Mouse (Mus musculus) MEL (cell line): ENCODE measurements around the gene Clca3a1.

Experiments used
- CHD1 ChIP-seq: IDR thresholded peaks from 2 replicates; pipeline ENCODE4 v1.6.1; 2012; ENCODE audit warnings: low read depth, mild to moderate bottlenecking, inconsistent platforms, low read length, improper control_type of control experiment
- CHD2 ChIP-seq: IDR thresholded peaks from 2 replicates; pipeline ENCODE4 v1.6.1; 2011; ENCODE audit warnings: low read length, improper control_type of control experiment
- CTCF ChIP-seq, 3 experiments: IDR thresholded peaks in 2 of 3; conservative IDR thresholded peaks in 1 of 3; 2 replicates each; pipeline ENCODE4 v1.5.1; 2011 to 2012; ENCODE audit warnings: low read length in 3 of 3, low read depth in 2 of 3, mild to moderate bottlenecking in 2 of 3, improper control_type of control experiment in 1 of 3, inconsistent platforms in 1 of 3, mixed read lengths in 1 of 3, moderate library complexity in 1 of 3; ENCODE audit not compliant: control insufficient read depth in 1 of 3, insufficient read depth in 1 of 3, poor library complexity in 1 of 3, severe bottlenecking in 1 of 3
- MAX ChIP-seq: IDR thresholded peaks from 2 replicates; pipeline ENCODE4 v1.6.1; 2011; ENCODE audit warnings: low read length, improper control_type of control experiment
- POLR2A ChIP-seq, 2 experiments: IDR thresholded peaks; 2 replicates each; pipeline ENCODE4 v1.6.1; 2011 to 2012; ENCODE audit warnings: low read length in 2 of 2, mild to moderate bottlenecking in 2 of 2, control low read depth in 1 of 2, improper control_type of control experiment in 1 of 2, low read depth in 1 of 2, moderate library complexity in 1 of 2; ENCODE audit not compliant: control insufficient read depth in 1 of 2, insufficient read depth in 1 of 2, poor library complexity in 1 of 2
- TAL1 ChIP-seq: IDR thresholded peaks from 2 replicates; pipeline ENCODE4 v1.6.1; 2012; ENCODE audit warnings: mild to moderate bottlenecking, inconsistent platforms, low read length, moderate library complexity, mixed read lengths
- TCF12 ChIP-seq: IDR thresholded peaks from 2 replicates; pipeline ENCODE4 v1.6.1; 2014; ENCODE audit warnings: low read depth, mild to moderate bottlenecking, inconsistent platforms, low read length, improper control_type of control experiment, moderate library complexity
- UBTF ChIP-seq: IDR thresholded peaks from 2 replicates; pipeline ENCODE4 v1.6.1; 2012; ENCODE audit warnings: low read depth, mild to moderate bottlenecking, inconsistent platforms, low read length, improper control_type of control experiment, moderate library complexity, borderline replicate concordance; ENCODE audit not compliant: insufficient read depth
- USF1 ChIP-seq: IDR thresholded peaks from 2 replicates; pipeline ENCODE4 v1.6.1; 2014; ENCODE audit warnings: low read depth, mild to moderate bottlenecking, inconsistent platforms, low read length, improper control_type of control experiment, moderate library complexity
- ZNF384 ChIP-seq: IDR thresholded peaks from 2 replicates; pipeline ENCODE4 v1.6.1; 2012; ENCODE audit warnings: low read depth, mild to moderate bottlenecking, inconsistent platforms, low read length, improper control_type of control experiment

DNA sequence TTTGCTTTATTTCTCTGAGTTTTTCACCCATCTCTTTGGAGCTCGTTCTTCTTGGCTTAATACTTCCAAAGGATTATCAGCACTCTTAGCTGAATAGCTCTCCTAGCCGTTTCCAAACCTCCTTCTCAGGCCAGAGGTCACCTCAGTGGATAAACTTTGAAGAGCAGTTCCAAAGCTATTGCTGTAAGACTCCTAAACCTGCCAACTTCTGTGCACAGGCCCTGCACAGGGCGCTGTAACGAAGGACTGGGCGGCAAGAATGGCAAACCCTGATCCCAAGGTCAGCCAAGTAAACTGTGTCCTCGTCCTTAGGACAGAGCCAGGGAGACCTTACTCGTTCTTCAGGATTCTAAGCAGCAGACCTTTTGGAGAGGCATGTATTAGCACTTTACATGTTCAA lies 46.7 kb downstream of the Clca3a1 start:
- TF ChIP-seq CTCF (IDR thresholded peaks at IDR 0.05 in 2 of 3, conservative IDR thresholded peaks at IDR 0.05 in 1 of 3; ENCODE audit: control insufficient read depth in 1 of 3, insufficient read depth in 1 of 3, low read depth in 2 of 3, low read length in 3 of 3, poor library complexity in 1 of 3, severe bottlenecking in 1 of 3) (no peak), POLR2A (IDR thresholded peaks at IDR 0.05; ENCODE audit: control insufficient read depth in 1 of 2, insufficient read depth in 1 of 2, low read depth in 1 of 2, low read length in 2 of 2, poor library complexity in 1 of 2) (no peak), MAX (no peak), CHD1 (no peak), TAL1 (no peak), USF1 (no peak), CHD2 (no peak), UBTF (no peak), ZNF384 (no peak), TCF12 (no peak)
